Mouse (Mus musculus): Measurements from ENCODE around the gene Pik3cg. TPM values are rescaled to one million over a fixed set of nuclear protein-coding genes. Genes with fewer than 3 reads are reported as not detected.
"Not testable (repeated sequence)": the region's sequence is repeated elsewhere in the genome, so short reads cannot be mapped to it uniquely, and the experiment has no call there.

The Pik3cg gene
- 4.9 TPM in 2 replicates for polyA plus RNA-seq (2016; fragmentation: Nextera tagmentation; extraction: Ambion mirVana)

DNA sequence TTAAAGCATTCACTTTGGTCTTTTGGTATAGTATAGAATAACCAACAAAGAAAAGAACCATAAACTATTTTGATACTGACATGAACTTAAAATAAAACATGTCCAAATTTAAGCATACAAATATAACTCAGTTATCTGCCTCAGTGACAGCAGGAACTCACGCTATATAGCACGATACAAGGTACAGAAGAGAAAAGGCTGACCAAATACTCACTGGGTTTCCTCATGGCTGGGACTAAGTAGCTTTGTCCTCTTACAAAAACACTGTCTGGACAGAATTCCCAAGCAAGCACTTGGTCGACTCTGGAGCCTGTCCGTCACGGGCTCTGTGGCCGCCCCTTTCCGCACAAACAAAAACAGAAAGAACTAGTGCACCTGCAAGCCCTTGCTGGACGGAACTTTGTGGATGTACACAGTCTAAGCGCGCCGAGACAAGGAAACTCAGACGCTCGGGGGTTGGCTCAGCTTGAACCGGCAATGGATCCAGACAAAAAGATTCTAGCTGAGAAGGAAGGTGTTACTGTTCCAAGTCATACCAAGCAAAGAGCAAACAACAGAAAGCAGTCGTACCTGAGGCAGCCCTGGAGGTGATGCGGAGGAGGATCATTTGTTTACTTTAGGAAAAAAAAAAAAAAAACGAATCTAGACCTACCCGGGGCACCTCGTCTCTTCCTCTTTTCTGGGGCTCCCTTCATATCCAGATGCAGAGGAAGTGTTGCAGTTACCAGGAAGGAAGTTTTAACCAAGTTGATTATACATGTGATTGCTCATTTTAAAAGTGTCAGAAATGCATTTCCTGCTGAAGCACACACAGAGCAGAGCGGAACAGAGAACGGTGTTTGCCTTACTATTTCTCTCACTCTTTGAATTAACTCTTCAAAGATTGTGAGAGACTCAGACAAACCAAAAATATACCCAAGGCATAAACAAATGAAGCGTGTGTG is at the start of gene Pik3cg:
Gene Pik3cg (minus strand): TSS at position 712 of the 944 bp plus-strand sequence.
- WGBS (ENCODE audit: insufficient replicate concordance): 12% methylated on average over 22 of the region's 22 CpGs
- ATAC-seq: peak; percentile 73
- H3K36me3 ChIP-seq: peaks cover 16% of the 10 kb centered on the region
- peak within 1 kb of the TSS; percentile 63 for H3K9ac ChIP-seq
- peak within 1 kb of the TSS; percentile 67 for H3K27ac ChIP-seq
- peak within 1 kb of the TSS; percentile 70 for H3K4me2 ChIP-seq
- H3K4me3 ChIP-seq: peak within 1 kb of the TSS; percentile 61
- H3K9me3 ChIP-seq (replicated peaks): no peaks in the 10 kb centered on the region
- no peaks in the 10 kb centered on the region for H3K27me3 ChIP-seq (replicated peaks)
- H3K4me1 ChIP-seq: peaks cover 17% of the 10 kb centered on the region

DNA sequence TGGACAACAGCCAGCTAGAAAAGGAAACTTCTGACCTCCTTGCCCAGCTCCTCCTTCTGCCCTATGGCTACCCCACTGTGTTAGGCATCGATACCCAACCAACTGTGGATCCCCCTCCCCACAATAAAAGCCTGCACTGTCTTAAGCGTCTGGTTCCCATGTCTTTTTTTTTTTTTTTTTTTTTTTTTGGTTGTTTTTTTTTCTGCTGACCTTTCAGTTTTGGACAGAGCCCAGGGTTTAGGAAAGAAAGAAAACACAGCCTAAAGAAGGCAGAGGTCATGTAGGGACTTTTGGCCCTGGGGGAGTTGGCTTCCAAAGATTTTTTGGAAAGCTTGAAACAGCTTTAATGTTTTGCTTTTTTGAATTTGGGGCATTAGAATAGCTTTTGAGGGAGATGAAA is 40.0 kb upstream of the Pik3cg start:
- Histone ChIP-seq H3K9ac (no peak overlapping the region), H3K27me3 (replicated peaks) (peaks cover 4% of the 10 kb centered on the region; the same call in 1 of the 2 replicates), H3K4me1 (peaks cover 4% of the 10 kb centered on the region), H3K27ac (no peak overlapping the region), H3K4me2 (no peak overlapping the region), H3K9me3 (replicated peaks) (no peaks in the 10 kb centered on the region), H3K4me3 (no peak overlapping the region), H3K36me3 (no peaks in the 10 kb centered on the region)
- no peak for ATAC-seq
- WGBS (ENCODE audit: insufficient replicate concordance): 51% methylated on average over 2 of the region's 2 CpGs

- no peak overlapping the region for H3K4me3 ChIP-seq
- no peak overlapping the region for H3K4me2 ChIP-seq
- peaks cover 4% of the 10 kb centered on the region; the same call in 1 of the 2 replicates for H3K27me3 ChIP-seq (replicated peaks)
- H3K27ac ChIP-seq: no peak overlapping the region
- H3K9me3 ChIP-seq (replicated peaks): no peaks in the 10 kb centered on the region
- H3K4me1 ChIP-seq: peaks cover 14% of the 10 kb centered on the region
- no peaks in the 10 kb centered on the region for H3K36me3 ChIP-seq
- H3K9ac ChIP-seq: no peak overlapping the region
- WGBS (ENCODE audit: insufficient replicate concordance): 66% methylated on average over 5 of the region's 5 CpGs
- no peak for ATAC-seq
Observed at GRCm38 (mm10) chr12:32245566-32246233, 37.2 kb upstream of the Pik3cg start.

- WGBS (ENCODE audit: insufficient replicate concordance): 72% methylated on average over 1 of the region's 1 CpGs
- H3K27me3 ChIP-seq (replicated peaks): peaks cover 4% of the 10 kb centered on the region; the same call in 1 of the 2 replicates
- no peak overlapping the region for H3K4me2 ChIP-seq
- peaks cover 36% of the 10 kb centered on the region for H3K4me1 ChIP-seq
- H3K4me3 ChIP-seq: no peak overlapping the region
- no peak overlapping the region for H3K9ac ChIP-seq
- no peak overlapping the region for H3K27ac ChIP-seq
- H3K9me3 ChIP-seq (replicated peaks): no peaks in the 10 kb centered on the region
- no peak; the same call in 1 of the 2 replicates for ATAC-seq
- H3K36me3 ChIP-seq: no peaks in the 10 kb centered on the region
Observed at GRCm38 (mm10) chr12:32243586-32243985, 35.1 kb upstream of the Pik3cg start.

GRCm38 (mm10) chr12:32239134-32239533 is 30.7 kb upstream of the Pik3cg start:
- ATAC-seq: peak; percentile 83
- H3K27me3 ChIP-seq (replicated peaks); H3K36me3 ChIP-seq; H3K9ac ChIP-seq; H3K4me3 ChIP-seq; H3K4me2 ChIP-seq; H3K9me3 ChIP-seq (replicated peaks): not testable (repeated sequence)
- 58% methylated on average over 3 of the region's 3 CpGs for WGBS (ENCODE audit: insufficient replicate concordance)
- Histone ChIP-seq H3K4me1 (peaks cover 53% of the 10 kb centered on the region), H3K27ac (0 out of 2 replicates have a peak overlapping the region, but pooled peaks have one; percentile 40)

- Histone ChIP-seq H3K9me3 (replicated peaks) (no peaks in the 10 kb centered on the region), H3K4me3 (no peak overlapping the region), H3K9ac (no peak overlapping the region), H3K36me3 (no peaks in the 10 kb centered on the region), H3K27ac (no peak overlapping the region), H3K4me2 (no peak overlapping the region), H3K4me1 (peaks cover 55% of the 10 kb centered on the region), H3K27me3 (replicated peaks) (no peaks in the 10 kb centered on the region)
- WGBS (ENCODE audit: insufficient replicate concordance): 59% methylated on average over 5 of the region's 5 CpGs
- no peak for ATAC-seq
Observed at GRCm38 (mm10) chr12:32238433-32238832, 30.0 kb upstream of the Pik3cg start.

GRCm38 (mm10) chr12:32237839-32238238 is 29.4 kb upstream of the Pik3cg start:
- Histone ChIP-seq H3K9ac (no peak overlapping the region), H3K9me3 (replicated peaks) (no peaks in the 10 kb centered on the region), H3K4me3 (no peak overlapping the region), H3K36me3 (no peaks in the 10 kb centered on the region), H3K4me2 (no peak overlapping the region), H3K4me1 (peaks cover 57% of the 10 kb centered on the region), H3K27ac (no peak overlapping the region), H3K27me3 (replicated peaks) (no peaks in the 10 kb centered on the region)
- no peak for ATAC-seq
- 60% methylated on average over 5 of the region's 5 CpGs for WGBS (ENCODE audit: insufficient replicate concordance)

- Histone ChIP-seq H3K9me3 (replicated peaks) (no peaks in the 10 kb centered on the region), H3K36me3 (no peaks in the 10 kb centered on the region), H3K27me3 (replicated peaks) (no peaks in the 10 kb centered on the region), H3K4me1 (peaks cover 64% of the 10 kb centered on the region), H3K27ac (no peak overlapping the region), H3K4me3 (no peak overlapping the region), H3K4me2 (no peak overlapping the region), H3K9ac (no peak overlapping the region)
- WGBS (ENCODE audit: insufficient replicate concordance): 50% methylated on average over 1 of the region's 1 CpGs
- ATAC-seq: no peak
Observed at GRCm38 (mm10) chr12:32237139-32237538, 28.7 kb upstream of the Pik3cg start.

DNA sequence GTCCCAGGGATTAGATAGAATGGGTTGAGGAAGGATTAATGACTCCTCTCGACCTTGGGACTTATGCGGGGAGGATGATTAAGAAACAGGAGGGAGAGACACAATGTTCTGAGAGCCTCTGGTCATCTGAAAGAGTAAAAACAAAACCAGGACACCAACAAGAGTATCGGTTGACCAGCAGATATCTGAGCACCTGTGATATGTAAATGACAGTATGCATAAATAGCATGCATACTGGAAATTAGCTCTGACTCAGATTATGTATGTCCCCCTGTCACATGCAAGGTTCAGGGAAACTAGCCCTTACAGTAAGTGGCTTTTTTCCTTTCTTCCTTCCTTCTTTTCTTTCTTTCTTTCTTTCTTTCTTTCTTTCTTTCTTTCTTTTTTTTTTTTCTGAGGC is 28.0 kb upstream of the Pik3cg start:
- Histone ChIP-seq H3K36me3 (no peaks in the 10 kb centered on the region), H3K4me1 (peaks cover 71% of the 10 kb centered on the region), H3K4me3 (no peak overlapping the region), H3K27ac (no peak overlapping the region), H3K4me2 (no peak overlapping the region), H3K9ac (no peak overlapping the region), H3K9me3 (replicated peaks) (no peaks in the 10 kb centered on the region), H3K27me3 (replicated peaks) (no peaks in the 10 kb centered on the region)
- WGBS (ENCODE audit: insufficient replicate concordance): 77% methylated on average over 3 of the region's 3 CpGs
- no peak for ATAC-seq

DNA sequence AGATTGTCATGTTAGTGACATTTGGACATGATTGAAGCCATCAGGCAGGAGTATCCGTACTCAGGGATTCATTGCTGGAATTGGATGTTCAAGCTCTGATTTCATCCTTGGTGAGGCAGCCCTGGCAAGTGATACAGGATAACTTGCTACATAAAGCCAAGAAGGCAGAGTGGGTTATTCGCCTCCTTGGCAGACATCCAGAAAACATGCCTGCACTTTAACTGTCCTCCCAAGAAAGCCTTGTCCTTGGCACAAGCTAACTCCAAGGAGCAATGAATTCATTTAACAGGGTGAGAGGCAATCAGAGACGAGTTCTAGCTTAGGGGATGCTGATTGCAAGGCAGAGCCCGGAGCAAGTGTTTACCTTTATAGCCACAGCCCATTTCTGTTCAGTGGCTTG is 25.4 kb upstream of the Pik3cg start:
- Histone ChIP-seq H3K27me3 (replicated peaks) (no peaks in the 10 kb centered on the region), H3K4me2 (no peak overlapping the region), H3K4me1 (peaks cover 60% of the 10 kb centered on the region), H3K4me3 (no peak overlapping the region), H3K27ac (no peak overlapping the region), H3K36me3 (no peaks in the 10 kb centered on the region), H3K9ac (no peak overlapping the region), H3K9me3 (replicated peaks) (no peaks in the 10 kb centered on the region)
- WGBS (ENCODE audit: insufficient replicate concordance): 68% methylated on average over 4 of the region's 4 CpGs
- ATAC-seq: no peak

- Histone ChIP-seq H3K27me3 (replicated peaks) (no peaks in the 10 kb centered on the region), H3K4me1 (peaks cover 47% of the 10 kb centered on the region), H3K36me3 (no peaks in the 10 kb centered on the region), H3K4me2 (peak overlapping the region; percentile 42), H3K9ac (no peak overlapping the region), H3K4me3 (no peak overlapping the region), H3K9me3 (replicated peaks) (no peaks in the 10 kb centered on the region), H3K27ac (peak overlapping the region; percentile 11; the same call in 1 of the 2 replicates)
- WGBS (ENCODE audit: insufficient replicate concordance): 74% methylated on average over 1 of the region's 1 CpGs
- peak; percentile 92 for ATAC-seq
Observed at GRCm38 (mm10) chr12:32231398-32231797, 22.9 kb upstream of the Pik3cg start.

- no peak for ATAC-seq
- no peak overlapping the region for H3K27ac ChIP-seq
- 23% methylated on average over 1 of the region's 1 CpGs for WGBS (ENCODE audit: insufficient replicate concordance)
- no peak overlapping the region for H3K4me2 ChIP-seq
- H3K4me3 ChIP-seq: no peak overlapping the region
- H3K4me1 ChIP-seq: 0 out of 2 replicates have a peak, but pooled peaks cover 3% of the 10 kb centered on the region
- H3K9ac ChIP-seq: no peak overlapping the region
- H3K9me3 ChIP-seq (replicated peaks): no peaks in the 10 kb centered on the region
- no peaks in the 10 kb centered on the region for H3K36me3 ChIP-seq
- 0 out of 2 replicates have a peak, but pooled peaks cover 5% of the 10 kb centered on the region for H3K27me3 ChIP-seq (replicated peaks)
Observed at GRCm38 (mm10) chr12:32223629-32224028, 15.2 kb upstream of the Pik3cg start.

Data from liver, embryonic 12.5 days (tissue).